Mouse (Mus musculus) limb, embryonic 12.5 days (tissue): ENCODE results near the gene Abi3bp. TPM values are rescaled to one million over a fixed set of nuclear protein-coding genes. Genes with fewer than 3 reads are reported as not detected.

Experiments
- ATAC-seq: fragments of 200-750 bp; cut with Nextera tagmentation; 2 replicates; pipeline ENCODE4 v1.8.0; 2017; ENCODE audit warnings: low read depth, moderate TSS enrichment; ENCODE audit not compliant: insufficient number of reproducible peaks, insufficient read depth, low FRiP score, low TSS enrichment
- H3K27ac ChIP-seq: fragments of 300-500 bp; sonication (generic); 2 replicates; pipeline ENCODE4 v1.5.1; 2016; ENCODE audit warnings: mild to moderate bottlenecking, moderate library complexity
- H3K27me3 ChIP-seq: fragments of 300-500 bp; sonication (generic); 2 replicates; pipeline ENCODE4 v1.6.1; 2016; ENCODE audit warnings: mild to moderate bottlenecking, moderate library complexity
- H3K36me3 ChIP-seq: fragments of 300-500 bp; sonication (generic); 2 replicates; pipeline ENCODE4 v1.6.1; 2016; ENCODE audit warnings: mild to moderate bottlenecking, moderate library complexity
- H3K4me1 ChIP-seq: fragments of 300-500 bp; sonication (generic); replicated peaks from 2 replicates; pipeline ENCODE4 v1.6.1; 2016
- H3K4me2 ChIP-seq: fragments of 300-500 bp; sonication (generic); 2 replicates; pipeline ENCODE4 v1.6.1; 2016; ENCODE audit warnings: mild to moderate bottlenecking, moderate library complexity
- H3K4me3 ChIP-seq: fragments of 300-500 bp; sonication (generic); replicated peaks from 2 replicates; pipeline ENCODE4 v1.5.1; 2016; ENCODE audit warnings: mild to moderate bottlenecking
- H3K9ac ChIP-seq: fragments of 300-500 bp; sonication (generic); replicated peaks from 2 replicates; pipeline ENCODE4 v1.6.1; 2016; ENCODE audit warnings: mild to moderate bottlenecking, moderate library complexity
- H3K9me3 ChIP-seq: fragments of 300-500 bp; sonication (generic); 2 replicates; pipeline ENCODE4 v1.6.1; 2016; ENCODE audit warnings: mild to moderate bottlenecking, moderate library complexity
- WGBS: fragments of 180-500 bp; shearing (Covaris S2); methylation state at CpG from one replicate; pipeline ENCODE4 v1.1.7; 2016; 5-methylcytosine and 5-hydroxymethylcytosine counted together
- polyA plus RNA-seq: library from polyadenylated mRNA; unstranded; fragments of >200 nt; fragmentation: Nextera tagmentation; extraction: Ambion mirVana; gene quantifications from 2 replicates; pipeline ENCODE4 v1.2.1, GENCODE M21; 2016

The Abi3bp gene
- polyA plus RNA-seq, 1 experiment from 2014 or later: 0.97 TPM

DNA sequence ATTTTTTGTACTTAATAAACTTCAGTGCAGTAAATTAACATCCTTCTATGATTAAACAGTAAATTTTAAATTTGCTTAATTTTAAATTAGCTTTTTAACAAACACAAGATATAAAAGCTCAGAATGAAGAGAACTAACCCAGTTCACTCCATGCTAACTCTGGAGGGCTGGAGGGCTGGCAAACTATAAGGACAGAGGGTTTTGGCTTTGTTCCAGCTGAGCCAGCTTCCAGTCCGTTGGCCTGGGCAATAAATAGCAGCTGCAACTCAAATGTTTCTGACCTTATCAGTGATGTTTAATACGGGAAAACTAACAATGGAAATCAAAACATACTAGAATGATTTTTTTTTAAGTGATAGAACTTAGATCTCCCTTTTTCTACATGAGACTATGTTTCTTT lies 167.6 kb downstream of the Abi3bp start:
- H3K27me3 ChIP-seq: no peaks in the 10 kb centered on the region
- 21% methylated on average over 2 of the region's 2 CpGs for WGBS
- H3K4me3 ChIP-seq: no peak overlapping the region
- H3K9ac ChIP-seq: no peak overlapping the region
- no peaks in the 10 kb centered on the region for H3K36me3 ChIP-seq
- H3K9me3 ChIP-seq: no peaks in the 10 kb centered on the region
- H3K4me1 ChIP-seq: peaks cover 5% of the 10 kb centered on the region; the same call in 1 of the 2 replicates
- no peak overlapping the region for H3K4me2 ChIP-seq
- H3K27ac ChIP-seq: no peak overlapping the region
- ATAC-seq: no peak

DNA sequence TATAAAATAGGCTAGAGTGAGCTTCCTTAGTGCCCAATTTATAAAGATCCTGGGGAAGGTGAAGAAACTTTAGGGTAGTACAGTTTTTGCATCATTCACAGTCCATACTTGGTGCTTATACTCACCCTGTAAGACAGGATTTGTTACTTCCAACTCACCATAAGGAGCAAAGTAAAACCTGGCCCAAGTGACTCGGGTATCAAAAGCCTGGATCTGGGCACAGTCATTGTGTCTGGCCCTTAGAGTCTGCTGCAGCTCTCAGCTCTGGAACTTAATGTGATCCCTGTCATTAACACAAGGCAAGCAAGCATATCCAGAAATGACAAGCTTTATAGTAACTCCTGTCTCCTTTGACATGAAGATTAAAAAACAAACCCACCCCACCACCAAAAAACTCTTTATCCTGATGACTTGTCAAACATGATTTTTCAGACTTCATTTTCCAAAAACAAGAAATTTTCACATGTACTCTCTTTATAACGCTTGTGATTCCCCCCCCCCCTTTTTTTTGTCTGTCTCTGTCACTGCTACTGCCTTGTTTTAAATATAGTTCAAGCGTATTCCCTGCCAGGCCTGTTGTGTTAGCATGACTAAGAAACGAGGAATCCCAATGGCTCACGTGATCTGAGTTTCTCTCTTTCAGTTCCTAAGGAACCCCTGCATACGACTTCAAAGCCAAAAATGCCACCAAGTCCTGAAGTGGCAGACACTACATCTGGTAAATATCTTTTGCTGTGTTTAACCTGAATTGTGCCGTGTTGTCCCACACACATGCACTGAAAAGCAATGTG lies 168.9 kb downstream of the Abi3bp start:
- Histone ChIP-seq H3K4me2 (no peak overlapping the region), H3K27ac (no peak overlapping the region), H3K4me1 (peaks cover 5% of the 10 kb centered on the region; the same call in 1 of the 2 replicates), H3K9ac (no peak overlapping the region), H3K9me3 (no peaks in the 10 kb centered on the region), H3K36me3 (no peaks in the 10 kb centered on the region), H3K4me3 (no peak overlapping the region), H3K27me3 (no peaks in the 10 kb centered on the region)
- WGBS: 61% methylated on average over 7 of the region's 7 CpGs
- ATAC-seq: no peak

DNA sequence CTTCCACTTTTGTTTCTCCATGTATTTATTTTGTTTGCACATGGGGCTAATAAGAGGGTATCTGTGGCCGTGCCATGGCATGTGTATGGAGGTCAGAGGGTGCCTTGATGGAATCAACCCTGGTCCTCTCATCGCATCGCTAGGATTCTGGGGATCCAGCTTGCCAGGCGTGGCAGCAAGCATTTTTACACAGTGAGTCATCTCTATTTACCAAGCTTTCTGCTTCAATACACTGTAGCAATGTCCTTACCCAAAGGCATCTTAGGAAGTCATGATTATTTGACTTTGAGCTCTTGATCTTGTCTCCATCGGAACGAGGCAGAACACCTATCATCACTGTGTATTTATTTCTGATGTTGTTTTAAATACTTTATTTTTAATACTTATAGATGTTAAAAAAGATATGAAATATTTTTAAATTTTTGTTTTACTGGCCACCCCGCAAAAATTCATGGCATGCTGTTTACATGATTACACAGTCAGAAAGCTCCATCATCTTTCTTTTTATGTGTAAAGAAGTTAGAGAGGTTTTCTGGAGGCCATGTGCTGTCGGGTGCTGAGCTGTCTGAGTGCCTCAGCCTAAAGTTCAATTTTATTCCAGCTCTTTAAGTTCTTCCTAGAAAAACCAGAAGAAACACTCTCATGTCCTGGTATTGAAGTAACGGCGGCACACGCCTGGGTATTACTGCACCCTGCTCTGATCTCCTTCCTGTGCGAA lies 177.7 kb downstream of the Abi3bp start:
- no peak for ATAC-seq
- Histone ChIP-seq H3K27me3 (no peaks in the 10 kb centered on the region), H3K9ac (no peak overlapping the region), H3K36me3 (no peaks in the 10 kb centered on the region), H3K27ac (no peak overlapping the region), H3K4me3 (no peak overlapping the region), H3K9me3 (no peaks in the 10 kb centered on the region), H3K4me2 (peak overlapping the region; percentile 13; the same call in 1 of the 2 replicates), H3K4me1 (0 out of 2 replicates have a peak, but pooled peaks cover 5% of the 10 kb centered on the region)
- whole genome bisulfite sequencing: 79% methylated on average over 12 of the region's 12 CpGs

DNA sequence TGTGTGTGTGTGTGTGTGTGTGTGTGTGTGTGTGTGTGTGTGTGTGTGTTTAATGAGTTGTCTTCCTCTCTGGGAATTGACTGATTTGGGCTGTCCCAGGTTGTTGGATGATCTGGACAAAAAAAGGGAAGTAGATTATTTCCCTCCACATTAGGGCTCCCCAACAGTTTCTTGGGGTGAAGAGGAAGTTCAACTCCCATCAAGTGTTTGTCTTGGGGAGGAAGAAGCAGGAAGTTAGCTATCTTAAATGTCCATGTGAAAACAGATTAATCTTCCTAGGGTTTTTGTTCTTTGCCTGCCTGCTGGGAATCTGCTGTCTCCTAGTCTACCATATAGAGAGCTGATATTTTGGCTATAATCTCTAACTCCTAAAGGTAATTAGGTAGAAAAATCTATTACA lies 181.2 kb downstream of the Abi3bp start:
- ATAC-seq: no peak
- Histone ChIP-seq H3K9me3 (no peaks in the 10 kb centered on the region), H3K27ac (no peak overlapping the region), H3K4me1 (0 out of 2 replicates have a peak, but pooled peaks cover 5% of the 10 kb centered on the region), H3K4me2 (no peak overlapping the region), H3K27me3 (no peaks in the 10 kb centered on the region), H3K4me3 (no peak overlapping the region), H3K9ac (no peak overlapping the region), H3K36me3 (no peaks in the 10 kb centered on the region)

DNA sequence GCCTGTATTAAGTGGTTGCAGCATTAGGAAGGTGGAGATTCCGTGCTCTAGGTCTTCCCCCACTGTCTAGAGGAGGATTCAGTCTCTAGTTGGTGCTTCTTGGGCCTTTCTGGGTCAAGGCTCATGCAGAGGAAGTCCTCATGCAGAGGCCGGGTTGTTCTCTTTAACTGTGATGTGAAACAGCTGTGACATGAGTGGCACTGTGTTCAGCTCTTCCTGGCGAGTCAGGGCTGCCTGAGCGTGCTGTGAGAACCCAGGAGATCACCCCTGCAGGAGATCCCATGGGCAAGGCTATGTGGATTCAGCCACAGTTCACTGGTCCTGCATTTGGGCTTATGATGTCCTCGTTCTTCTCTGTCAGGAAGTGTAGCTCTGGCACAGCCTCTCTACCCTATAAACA lies 191.8 kb downstream of the Abi3bp start:
- Histone ChIP-seq H3K27me3 (no peaks in the 10 kb centered on the region), H3K9ac (no peak overlapping the region), H3K4me2 (no peak overlapping the region), H3K4me3 (no peak overlapping the region), H3K4me1 (peaks cover 12% of the 10 kb centered on the region; the same call in 1 of the 2 replicates), H3K36me3 (no peaks in the 10 kb centered on the region), H3K9me3 (no peaks in the 10 kb centered on the region), H3K27ac (no peak overlapping the region)
- no peak for ATAC-seq
- WGBS: 54% methylated on average over 5 of the region's 5 CpGs

DNA sequence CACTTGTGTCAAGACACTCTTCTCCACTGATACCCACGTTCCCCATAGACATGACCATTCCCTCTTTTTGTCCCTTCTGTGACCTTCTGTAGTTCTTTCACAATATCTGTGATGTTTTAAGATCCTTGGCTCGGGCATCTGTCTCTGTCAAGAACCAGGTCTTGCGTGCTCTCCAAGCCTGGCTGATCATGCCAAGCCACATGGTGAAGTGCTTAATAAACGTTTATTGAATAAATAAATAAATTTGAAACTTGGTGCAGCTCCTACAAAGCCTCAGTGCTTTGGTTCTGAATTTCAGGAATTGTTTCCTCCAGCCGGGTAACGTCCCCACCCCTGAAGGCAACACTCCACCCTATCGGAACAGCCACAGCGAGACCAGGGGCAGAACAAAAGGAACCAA lies 193.3 kb downstream of the Abi3bp start:
- Histone ChIP-seq H3K36me3 (no peaks in the 10 kb centered on the region), H3K9me3 (no peaks in the 10 kb centered on the region), H3K9ac (no peak overlapping the region), H3K4me1 (peaks cover 12% of the 10 kb centered on the region; the same call in 1 of the 2 replicates), H3K27ac (no peak overlapping the region), H3K27me3 (no peaks in the 10 kb centered on the region), H3K4me2 (no peak overlapping the region), H3K4me3 (no peak overlapping the region)
- 82% methylated on average over 8 of the region's 8 CpGs for WGBS
- no peak for ATAC-seq

DNA sequence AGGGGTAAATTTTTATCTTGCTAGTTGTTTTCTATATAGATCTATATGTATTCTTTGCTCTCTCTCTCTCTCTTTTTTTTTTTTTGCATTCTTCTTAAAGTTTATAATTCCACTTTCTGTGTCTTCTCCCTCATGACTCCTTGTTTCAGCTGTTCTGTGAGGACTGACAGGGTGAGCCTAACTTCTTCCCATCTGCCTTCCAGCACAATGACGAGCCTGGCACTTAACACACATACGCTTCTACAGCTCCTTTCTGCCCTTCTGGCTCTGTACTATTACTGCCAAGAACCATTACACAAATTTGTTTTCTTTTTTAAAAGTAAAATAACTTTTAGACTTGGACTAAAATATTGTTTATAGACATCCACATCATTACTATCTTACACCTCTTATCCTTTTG lies 195.7 kb downstream of the Abi3bp start:
- H3K4me1 ChIP-seq: peaks cover 5% of the 10 kb centered on the region; the same call in 1 of the 2 replicates
- no peak overlapping the region for H3K4me2 ChIP-seq
- H3K9me3 ChIP-seq: no peaks in the 10 kb centered on the region
- ATAC-seq: no peak
- 83% methylated on average over 2 of the region's 2 CpGs for WGBS
- H3K27me3 ChIP-seq: no peaks in the 10 kb centered on the region
- no peak overlapping the region for H3K4me3 ChIP-seq
- H3K27ac ChIP-seq: no peak overlapping the region
- H3K36me3 ChIP-seq: no peaks in the 10 kb centered on the region
- no peak overlapping the region for H3K9ac ChIP-seq

DNA sequence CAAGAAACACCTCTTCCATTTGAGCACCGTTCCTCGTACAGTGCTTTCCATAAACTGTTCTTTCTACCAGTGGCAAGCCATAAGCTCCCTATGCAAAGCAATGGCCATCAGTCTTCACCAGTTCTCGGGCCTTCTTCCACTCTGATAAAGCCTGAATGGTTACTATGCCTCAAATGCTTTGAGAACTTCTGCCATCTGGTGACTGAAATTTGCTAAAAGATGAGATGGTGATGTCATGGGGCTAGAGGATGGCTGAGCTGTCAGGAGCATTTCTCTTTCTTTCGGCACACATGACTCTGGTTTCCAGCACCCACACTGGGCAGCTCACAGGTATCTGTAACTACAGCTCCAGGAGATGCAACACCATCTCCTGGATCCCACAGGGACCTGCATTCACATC lies 199.5 kb downstream of the Abi3bp start:
- Histone ChIP-seq H3K9ac (no peak overlapping the region), H3K4me2 (no peak overlapping the region), H3K27me3 (no peaks in the 10 kb centered on the region), H3K4me3 (no peak overlapping the region), H3K36me3 (no peaks in the 10 kb centered on the region), H3K9me3 (no peaks in the 10 kb centered on the region), H3K27ac (no peak overlapping the region), H3K4me1 (no peaks in the 10 kb centered on the region)
- WGBS: 80% methylated on average over 4 of the region's 4 CpGs
- no peak for ATAC-seq

DNA sequence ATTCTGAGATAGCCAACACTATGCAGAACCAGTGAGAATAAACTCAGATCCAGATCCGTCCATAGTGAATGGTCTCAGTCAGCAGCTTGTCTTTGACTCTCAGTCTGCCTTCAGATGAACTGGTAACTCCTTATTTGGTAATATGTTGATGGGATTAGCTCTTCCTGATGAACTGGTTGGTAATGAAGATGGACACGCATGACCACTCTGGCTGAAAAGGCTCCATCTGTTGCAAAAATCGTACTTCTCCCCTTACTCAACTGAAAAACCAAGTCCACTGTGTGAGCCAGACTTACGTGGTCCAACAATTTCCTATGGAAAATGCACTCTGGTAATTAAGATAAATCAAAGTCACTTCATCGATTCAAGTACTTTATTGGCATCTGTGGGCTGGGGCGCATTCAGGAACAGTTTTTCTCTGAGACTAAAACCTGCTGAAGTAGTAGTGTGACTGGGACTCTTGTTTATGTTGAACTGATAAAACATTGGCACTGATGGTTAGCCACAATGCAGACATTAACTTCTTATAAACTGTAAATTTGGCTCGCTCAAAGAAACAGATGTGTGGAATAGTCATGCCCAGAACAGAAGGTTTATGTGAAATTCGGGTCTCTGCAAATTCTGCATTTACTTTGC lies 203.4 kb downstream of the Abi3bp start:
- Histone ChIP-seq H3K9me3 (no peaks in the 10 kb centered on the region), H3K27me3 (no peaks in the 10 kb centered on the region), H3K9ac (no peak overlapping the region), H3K27ac (no peak overlapping the region), H3K4me1 (no peaks in the 10 kb centered on the region), H3K4me2 (no peak overlapping the region), H3K36me3 (peaks cover 9% of the 10 kb centered on the region), H3K4me3 (no peak overlapping the region)
- ATAC-seq: no peak
- 89% methylated on average over 8 of the region's 8 CpGs for WGBS

DNA sequence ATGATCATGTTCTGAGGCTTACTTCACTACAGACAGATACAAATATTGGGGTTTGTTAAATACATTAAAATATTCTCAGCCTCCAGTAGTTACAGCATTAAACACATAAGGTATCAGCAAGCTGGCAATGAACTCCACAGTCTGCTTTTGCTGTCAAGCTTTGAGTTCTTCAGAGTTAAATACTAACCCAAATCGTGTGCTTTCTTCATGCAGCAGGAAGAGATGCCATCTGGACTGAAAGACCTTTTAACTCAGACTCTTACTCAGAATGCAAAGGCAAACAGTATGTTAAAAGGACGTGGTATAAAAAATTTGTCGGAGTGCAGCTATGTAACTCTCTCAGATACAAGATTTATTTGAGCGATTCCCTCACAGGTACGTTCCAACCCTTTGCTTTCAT lies 209.1 kb downstream of the Abi3bp start:
- Histone ChIP-seq H3K9ac (no peak overlapping the region), H3K27ac (no peak overlapping the region), H3K4me2 (no peak overlapping the region), H3K4me1 (no peaks in the 10 kb centered on the region), H3K27me3 (no peaks in the 10 kb centered on the region), H3K36me3 (peaks cover 38% of the 10 kb centered on the region), H3K9me3 (no peaks in the 10 kb centered on the region), H3K4me3 (no peak overlapping the region)
- WGBS: 92% methylated on average over 5 of the region's 5 CpGs
- ATAC-seq: no peak

DNA sequence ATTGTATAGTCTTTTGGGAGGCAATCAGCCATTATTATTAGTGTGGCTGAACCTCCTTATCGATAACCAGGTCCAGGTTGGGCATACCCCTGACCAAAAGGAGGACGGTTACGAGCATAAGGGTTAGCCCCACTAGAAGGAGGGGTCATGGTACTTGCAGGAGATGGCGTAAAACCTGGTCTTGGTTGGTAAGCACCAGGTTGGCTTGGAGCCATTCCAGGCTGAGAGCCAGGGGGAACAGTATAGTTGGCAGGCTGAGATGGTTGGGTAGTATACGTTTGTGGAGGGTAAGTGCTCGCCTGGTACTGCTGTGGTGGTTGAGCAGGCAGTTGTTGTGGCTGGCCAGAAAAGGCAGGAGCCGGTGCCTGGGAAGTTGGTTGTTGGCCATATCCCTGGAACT lies 213.0 kb downstream of the Abi3bp start:
- Histone ChIP-seq H3K27me3 (no peaks in the 10 kb centered on the region), H3K4me3 (no peak overlapping the region), H3K9me3 (no peaks in the 10 kb centered on the region), H3K36me3 (peaks cover 53% of the 10 kb centered on the region), H3K9ac (no peak overlapping the region), H3K4me1 (no peaks in the 10 kb centered on the region), H3K27ac (no peak overlapping the region), H3K4me2 (no peak overlapping the region)
- no peak for ATAC-seq
- WGBS: 93% methylated on average over 7 of the region's 7 CpGs
